Mouse (Mus musculus) E14TG2a.4 (cell line): ENCODE measurements around the gene Ptprt.

Experiments
- CTCF ChIP-seq: conservative IDR thresholded peaks from 2 replicates; pipeline ENCODE4 v1.5.1; 2014; ENCODE audit warnings: low read length
- POU5F1 ChIP-seq: IDR thresholded peaks from 2 replicates; pipeline ENCODE4 v1.6.1; 2014; ENCODE audit warnings: low read length, borderline replicate concordance

GRCm38 (mm10) chr2:161625896-161626295, 1035.1 kb downstream of the Ptprt start:
- TF ChIP-seq CTCF, result no peak
- TF ChIP-seq POU5F1, result no peak
